Mouse (Mus musculus): ENCODE data around the gene Cd19. TPM values are rescaled to one million over a fixed set of nuclear protein-coding genes. Genes with fewer than 3 reads are reported as not detected.

Gene Cd19
- polyA plus RNA-seq (2016; fragmentation: Nextera tagmentation; extraction: Ambion mirVana): not detected in 2 replicates

GRCm38 (mm10) chr7:126414725-126415124 lies at the start of gene Cd19:
Gene Cd19, minus strand, starts transcription at chr7:126414889.
- Histone ChIP-seq H3K9ac (replicated peaks) (no peak within 1 kb of the TSS), H3K27me3 (peaks cover 9% of the 10 kb centered on the region; the same call in 1 of the 2 replicates), H3K4me3 (replicated peaks) (no peak within 1 kb of the TSS), H3K27ac (no peak within 1 kb of the TSS), H3K36me3 (no peaks in the 10 kb centered on the region), H3K4me1 (replicated peaks) (peaks cover 4% of the 10 kb centered on the region; the same call in 1 of the 2 replicates), H3K4me2 (no peak within 1 kb of the TSS), H3K9me3 (no peaks in the 10 kb centered on the region)
- WGBS: 82% methylated on average over 6 of the region's 6 CpGs
- no peak for ATAC-seq (ENCODE audit: insufficient number of reproducible peaks, insufficient read depth, low FRiP score, low TSS enrichment, low read depth)

GRCm38 (mm10) chr7:126464121-126464520 lies 49.4 kb upstream of the Cd19 start:
- Histone ChIP-seq H3K4me2 (peak overlapping the region; percentile 21; the same call in 1 of the 2 replicates), H3K4me1 (replicated peaks) (peaks cover 37% of the 10 kb centered on the region)

GRCm38 (mm10) chr7:126463547-126463946 lies 48.9 kb upstream of the Cd19 start:
- WGBS: 39% methylated on average over 4 of the region's 4 CpGs
- H3K36me3 ChIP-seq: peaks cover 27% of the 10 kb centered on the region
- peak overlapping the region; percentile 35; the same call in 1 of the 2 replicates for H3K9ac ChIP-seq (replicated peaks)
- H3K4me1 ChIP-seq (replicated peaks): peaks cover 37% of the 10 kb centered on the region
- H3K4me2 ChIP-seq: peak overlapping the region; percentile 21; the same call in 1 of the 2 replicates
- peak overlapping the region; percentile 51 for H3K27ac ChIP-seq
- H3K27me3 ChIP-seq: peaks cover 6% of the 10 kb centered on the region; the same call in 1 of the 2 replicates
- no peak overlapping the region for H3K4me3 ChIP-seq (replicated peaks)
- no peaks in the 10 kb centered on the region for H3K9me3 ChIP-seq
- no peak for ATAC-seq (ENCODE audit: insufficient number of reproducible peaks, insufficient read depth, low FRiP score, low TSS enrichment, low read depth)

More at GRCm38 (mm10) chr7:126464121-126464520, 49.4 kb upstream of the Cd19 start:
- H3K9ac ChIP-seq (replicated peaks): no peak overlapping the region
- peaks cover 6% of the 10 kb centered on the region; the same call in 1 of the 2 replicates for H3K27me3 ChIP-seq
- no peaks in the 10 kb centered on the region for H3K9me3 ChIP-seq
- peaks cover 33% of the 10 kb centered on the region for H3K36me3 ChIP-seq
- H3K4me3 ChIP-seq (replicated peaks): no peak overlapping the region
- no peak for ATAC-seq (ENCODE audit: insufficient number of reproducible peaks, insufficient read depth, low FRiP score, low TSS enrichment, low read depth)
- peak overlapping the region; percentile 51 for H3K27ac ChIP-seq
- 44% methylated on average over 4 of the region's 4 CpGs for WGBS

- Histone ChIP-seq H3K4me1 (replicated peaks) (peaks cover 37% of the 10 kb centered on the region), H3K4me3 (replicated peaks) (peak within 1 kb of the TSS; percentile 12), H3K27ac (peak within 1 kb of the TSS; percentile 62), H3K9ac (replicated peaks) (peak within 1 kb of the TSS; percentile 40), H3K4me2 (peak within 1 kb of the TSS; percentile 23), H3K27me3 (peaks cover 6% of the 10 kb centered on the region; the same call in 1 of the 2 replicates), H3K9me3 (no peaks in the 10 kb centered on the region), H3K36me3 (peaks cover 22% of the 10 kb centered on the region)
- WGBS: 36% methylated on average over 5 of the region's 5 CpGs
- no peak for ATAC-seq (ENCODE audit: insufficient number of reproducible peaks, insufficient read depth, low FRiP score, low TSS enrichment, low read depth)
These were observed 48.3 kb upstream of the Cd19 start, which contains the start of gene Atp2a1 for GRCm38 (mm10) chr7:126463004-126463403. Gene Atp2a1, minus strand, starts transcription at chr7:126463108.

GRCm38 (mm10) chr7:126461626-126462025 lies 46.9 kb upstream of the Cd19 start:
- peaks cover 37% of the 10 kb centered on the region for H3K4me1 ChIP-seq (replicated peaks)
- peaks cover 6% of the 10 kb centered on the region; the same call in 1 of the 2 replicates for H3K27me3 ChIP-seq
- peak overlapping the region; percentile 62; the same call in 1 of the 2 replicates for H3K27ac ChIP-seq
- H3K9ac ChIP-seq (replicated peaks): 0 out of 2 replicates have a peak overlapping the region, but pooled peaks have one; percentile 40
- peak overlapping the region; percentile 23 for H3K4me2 ChIP-seq
- H3K9me3 ChIP-seq: no peaks in the 10 kb centered on the region
- peak overlapping the region; percentile 5; the same call in 1 of the 2 replicates for H3K4me3 ChIP-seq (replicated peaks)
- peaks cover 8% of the 10 kb centered on the region for H3K36me3 ChIP-seq
- ATAC-seq (ENCODE audit: insufficient number of reproducible peaks, insufficient read depth, low FRiP score, low TSS enrichment, low read depth): no peak
- 65% methylated on average over 3 of the region's 3 CpGs for WGBS

- peak overlapping the region; percentile 62 for H3K27ac ChIP-seq
- H3K9me3 ChIP-seq: no peaks in the 10 kb centered on the region
- H3K27me3 ChIP-seq: peaks cover 6% of the 10 kb centered on the region; the same call in 1 of the 2 replicates
- peak; percentile 44; the same call in 1 of the 2 replicates for ATAC-seq (ENCODE audit: insufficient number of reproducible peaks, insufficient read depth, low FRiP score, low TSS enrichment, low read depth)
- peak overlapping the region; percentile 30 for H3K4me2 ChIP-seq
- peaks cover under 1% of the 10 kb centered on the region; the same call in 1 of the 2 replicates for H3K36me3 ChIP-seq
- WGBS: 42% methylated on average over 10 of the region's 10 CpGs
- H3K4me3 ChIP-seq (replicated peaks): no peak overlapping the region
- H3K4me1 ChIP-seq (replicated peaks): peaks cover 37% of the 10 kb centered on the region
- 0 out of 2 replicates have a peak overlapping the region, but pooled peaks have one; percentile 18 for H3K9ac ChIP-seq (replicated peaks)
These were observed 46.1 kb upstream of the Cd19 start for GRCm38 (mm10) chr7:126460623-126461399.

- Histone ChIP-seq H3K9me3 (no peaks in the 10 kb centered on the region), H3K4me1 (replicated peaks) (peaks cover 33% of the 10 kb centered on the region), H3K36me3 (no peaks in the 10 kb centered on the region), H3K4me2 (no peak overlapping the region), H3K27ac (no peak overlapping the region), H3K27me3 (peaks cover 6% of the 10 kb centered on the region; the same call in 1 of the 2 replicates), H3K4me3 (replicated peaks) (no peak overlapping the region), H3K9ac (replicated peaks) (no peak overlapping the region)
- 74% methylated on average over 11 of the region's 11 CpGs for WGBS
- ATAC-seq (ENCODE audit: insufficient number of reproducible peaks, insufficient read depth, low FRiP score, low TSS enrichment, low read depth): no peak
These were observed 44.3 kb upstream of the Cd19 start for GRCm38 (mm10) chr7:126458844-126459618.

GRCm38 (mm10) chr7:126458225-126458624 lies 43.5 kb upstream of the Cd19 start:
- no peak for ATAC-seq (ENCODE audit: insufficient number of reproducible peaks, insufficient read depth, low FRiP score, low TSS enrichment, low read depth)
- Histone ChIP-seq H3K9ac (replicated peaks) (no peak overlapping the region), H3K27ac (no peak overlapping the region), H3K4me1 (replicated peaks) (peaks cover 26% of the 10 kb centered on the region), H3K9me3 (no peaks in the 10 kb centered on the region), H3K27me3 (peaks cover 6% of the 10 kb centered on the region; the same call in 1 of the 2 replicates), H3K4me3 (replicated peaks) (no peak overlapping the region), H3K4me2 (no peak overlapping the region), H3K36me3 (no peaks in the 10 kb centered on the region)
- WGBS: 80% methylated on average over 5 of the region's 5 CpGs

GRCm38 (mm10) chr7:126456382-126457266 lies 41.9 kb upstream of the Cd19 start:
- 89% methylated on average over 17 of the region's 17 CpGs for WGBS
- H3K36me3 ChIP-seq: no peaks in the 10 kb centered on the region
- H3K4me3 ChIP-seq (replicated peaks): no peak overlapping the region
- H3K9ac ChIP-seq (replicated peaks): no peak overlapping the region
- no peaks in the 10 kb centered on the region for H3K27me3 ChIP-seq
- no peaks in the 10 kb centered on the region for H3K9me3 ChIP-seq
- no peak overlapping the region for H3K27ac ChIP-seq
- H3K4me2 ChIP-seq: no peak overlapping the region
- peaks cover 12% of the 10 kb centered on the region for H3K4me1 ChIP-seq (replicated peaks)
- ATAC-seq (ENCODE audit: insufficient number of reproducible peaks, insufficient read depth, low FRiP score, low TSS enrichment, low read depth): no peak

- no peaks in the 10 kb centered on the region for H3K36me3 ChIP-seq
- no peaks in the 10 kb centered on the region for H3K9me3 ChIP-seq
- no peak overlapping the region for H3K4me3 ChIP-seq (replicated peaks)
- no peak overlapping the region for H3K4me2 ChIP-seq
- no peak for ATAC-seq (ENCODE audit: insufficient number of reproducible peaks, insufficient read depth, low FRiP score, low TSS enrichment, low read depth)
- WGBS: 70% methylated on average over 2 of the region's 2 CpGs
- no peak overlapping the region for H3K27ac ChIP-seq
- no peaks in the 10 kb centered on the region for H3K4me1 ChIP-seq (replicated peaks)
- no peaks in the 10 kb centered on the region for H3K27me3 ChIP-seq
- H3K9ac ChIP-seq (replicated peaks): no peak overlapping the region
These were observed 40.6 kb upstream of the Cd19 start for GRCm38 (mm10) chr7:126455242-126455641.
